Mouse (Mus musculus) embryonic facial prominence, embryonic 13.5 days (tissue): ENCODE measurements around the gene Nrap. TPM values are rescaled to one million over a fixed set of nuclear protein-coding genes. Genes with fewer than 3 reads are reported as not detected.
"Not testable (repeated sequence)": the region's sequence is repeated elsewhere in the genome, so short reads cannot be mapped to it uniquely, and the experiment has no call there.

ENCODE experiments used
- ATAC-seq: fragments of 200-750 bp; cut with Nextera tagmentation; 2 replicates; pipeline ENCODE4 v1.8.0; 2017; ENCODE audit warnings: low read depth; ENCODE audit not compliant: insufficient number of reproducible peaks, insufficient read depth, low FRiP score, low TSS enrichment
- H3K27ac ChIP-seq: fragments of 300-500 bp; sonication (generic); 2 replicates; pipeline ENCODE4 v1.5.1; 2015; ENCODE audit warnings: moderate library complexity, mild to moderate bottlenecking, inconsistent platforms
- H3K27me3 ChIP-seq: fragments of 300-500 bp; sonication (generic); 2 replicates; pipeline ENCODE4 v1.6.1; 2015; ENCODE audit warnings: mild to moderate bottlenecking, inconsistent platforms
- H3K36me3 ChIP-seq: fragments of 300-500 bp; sonication (generic); 2 replicates; pipeline ENCODE4 v1.6.1; 2015; ENCODE audit warnings: mild to moderate bottlenecking, inconsistent platforms
- H3K4me1 ChIP-seq: fragments of 300-500 bp; sonication (generic); 2 replicates; pipeline ENCODE4 v1.6.1; 2015; ENCODE audit warnings: inconsistent platforms
- H3K4me2 ChIP-seq: fragments of 300-500 bp; sonication (generic); 2 replicates; pipeline ENCODE4 v1.6.1; 2015; ENCODE audit warnings: moderate library complexity, mild to moderate bottlenecking, inconsistent platforms
- H3K4me3 ChIP-seq: fragments of 300-500 bp; sonication (generic); 2 replicates; pipeline ENCODE4 v1.5.1; 2015; ENCODE audit warnings: mild to moderate bottlenecking, inconsistent platforms
- H3K9ac ChIP-seq: fragments of 300-500 bp; sonication (generic); 2 replicates; pipeline ENCODE4 v1.6.1; 2015; ENCODE audit warnings: mild to moderate bottlenecking, inconsistent platforms
- H3K9me3 ChIP-seq: fragments of 300-500 bp; sonication (generic); 2 replicates; pipeline ENCODE4 v1.6.1; 2016; ENCODE audit warnings: inconsistent platforms
- WGBS: fragments of 180-500 bp; shearing (Covaris S2); methylation state at CpG from one replicate; pipeline ENCODE4 v1.1.7; 2015; ENCODE audit warnings: mixed read lengths; 5-methylcytosine and 5-hydroxymethylcytosine counted together
- polyA plus RNA-seq: library from polyadenylated mRNA; unstranded; fragments of >200 nt; fragmentation: Nextera tagmentation; extraction: Ambion mirVana; gene quantifications from 2 replicates; pipeline ENCODE4 v1.2.1, GENCODE M21; 2015

The Nrap gene
- polyA plus RNA-seq, 1 experiment from 2014 or later: 0.10 TPM

GRCm38 (mm10) chr19:56357374-56357708 is 32.5 kb downstream of the Nrap start:
- H3K4me3 ChIP-seq, H3K27ac ChIP-seq, H3K36me3 ChIP-seq, H3K4me2 ChIP-seq, H3K9ac ChIP-seq, ATAC-seq, H3K4me1 ChIP-seq, H3K9me3 ChIP-seq, H3K27me3 ChIP-seq: not testable (repeated sequence)
- 70% methylated on average over 2 of the region's 2 CpGs for WGBS

DNA sequence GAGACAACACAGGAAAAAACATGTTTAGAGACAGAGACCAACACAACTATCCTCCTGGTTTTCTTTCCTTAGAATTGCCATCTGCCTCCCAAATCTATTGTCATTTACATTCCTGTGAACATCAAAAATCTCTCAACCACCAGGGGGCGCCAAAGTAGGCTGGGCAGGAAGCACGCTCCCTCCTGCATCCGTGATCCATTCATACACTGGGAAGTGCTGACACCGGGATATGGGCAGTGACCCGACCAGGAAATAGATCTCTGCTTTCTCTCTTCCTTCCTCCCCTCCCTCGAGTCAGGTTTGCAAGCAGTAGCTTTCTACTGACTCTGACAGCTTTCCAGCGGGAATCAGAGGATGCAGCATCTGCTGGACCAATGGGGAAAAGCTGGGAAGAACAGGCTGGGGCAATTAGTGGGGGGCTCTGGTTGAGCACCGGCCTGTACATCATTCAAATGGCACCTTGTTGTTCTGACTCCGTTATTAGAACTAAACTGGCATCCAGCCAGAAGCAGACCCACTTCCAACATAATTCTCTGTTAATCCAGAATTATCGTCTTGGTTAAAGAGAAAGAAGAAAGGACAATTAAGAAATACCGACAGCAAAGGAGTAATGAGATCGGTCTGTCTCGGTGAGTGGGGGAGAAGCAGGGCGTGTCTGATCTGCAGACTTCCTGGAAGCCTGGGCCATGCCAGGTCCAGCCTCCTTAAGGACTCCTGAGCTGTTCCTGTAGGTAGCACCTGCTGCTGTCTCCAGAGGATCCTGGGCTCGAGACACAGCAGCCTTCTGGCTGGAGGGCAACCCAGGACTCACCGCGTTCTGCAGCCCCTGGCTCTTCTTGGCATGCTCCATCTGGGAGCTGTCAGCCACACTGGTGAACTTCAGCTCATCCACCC is 33.1 kb downstream of the Nrap start:
- no peaks in the 10 kb centered on the region for H3K4me1 ChIP-seq
- H3K36me3 ChIP-seq: no peaks in the 10 kb centered on the region
- no peak overlapping the region for H3K4me3 ChIP-seq
- no peak for ATAC-seq
- H3K27ac ChIP-seq: no peak overlapping the region
- H3K9me3 ChIP-seq: no peaks in the 10 kb centered on the region
- 0 out of 2 replicates have a peak overlapping the region, but pooled peaks have one; percentile 3 for H3K4me2 ChIP-seq
- no peaks in the 10 kb centered on the region for H3K27me3 ChIP-seq
- WGBS: 34% methylated on average over 17 of the region's 17 CpGs
- no peak overlapping the region for H3K9ac ChIP-seq

- no peaks in the 10 kb centered on the region for H3K4me1 ChIP-seq
- no peaks in the 10 kb centered on the region for H3K36me3 ChIP-seq
- no peak overlapping the region for H3K4me3 ChIP-seq
- no peak overlapping the region for H3K4me2 ChIP-seq
- peak; percentile 20; the same call in 1 of the 2 replicates for ATAC-seq
- H3K27ac ChIP-seq: no peak overlapping the region
- no peak overlapping the region for H3K9ac ChIP-seq
- H3K9me3 ChIP-seq: no peaks in the 10 kb centered on the region
- no peaks in the 10 kb centered on the region for H3K27me3 ChIP-seq
- 79% methylated on average over 12 of the region's 12 CpGs for WGBS
Observed at GRCm38 (mm10) chr19:56355201-56355600, 34.6 kb downstream of the Nrap start.

GRCm38 (mm10) chr19:56353689-56354088 is 36.1 kb downstream of the Nrap start:
- ATAC-seq: no peak
- Histone ChIP-seq H3K4me2 (no peak overlapping the region), H3K27ac (no peak overlapping the region), H3K4me3 (no peak overlapping the region), H3K36me3 (no peaks in the 10 kb centered on the region), H3K9ac (no peak overlapping the region), H3K9me3 (no peaks in the 10 kb centered on the region), H3K27me3 (no peaks in the 10 kb centered on the region), H3K4me1 (no peaks in the 10 kb centered on the region)
- WGBS: 77% methylated on average over 10 of the region's 10 CpGs

GRCm38 (mm10) chr19:56349295-56349694 is 40.5 kb downstream of the Nrap start:
- H3K4me2 ChIP-seq: no peak overlapping the region
- ATAC-seq: no peak
- WGBS: 28% methylated on average over 6 of the region's 6 CpGs

GRCm38 (mm10) chr19:56346750-56347149 is 43.1 kb downstream of the Nrap start:
- 39% methylated on average over 13 of the region's 13 CpGs for WGBS
- Histone ChIP-seq H3K36me3 (no peaks in the 10 kb centered on the region), H3K27me3 (peaks cover 17% of the 10 kb centered on the region; the same call in 1 of the 2 replicates), H3K27ac (no peak overlapping the region), H3K9ac (no peak overlapping the region), H3K4me1 (peaks cover 7% of the 10 kb centered on the region; the same call in 1 of the 2 replicates), H3K4me2 (no peak overlapping the region), H3K4me3 (no peak overlapping the region), H3K9me3 (no peaks in the 10 kb centered on the region)
- ATAC-seq: no peak

More at GRCm38 (mm10) chr19:56349295-56349694, 40.5 kb downstream of the Nrap start:
- Histone ChIP-seq H3K4me1 (peaks cover 3% of the 10 kb centered on the region; the same call in 1 of the 2 replicates), H3K9ac (no peak overlapping the region), H3K36me3 (no peaks in the 10 kb centered on the region), H3K27me3 (peaks cover 13% of the 10 kb centered on the region; the same call in 1 of the 2 replicates), H3K4me3 (no peak overlapping the region), H3K9me3 (no peaks in the 10 kb centered on the region), H3K27ac (no peak overlapping the region)

- H3K27ac ChIP-seq: no peak overlapping the region
- H3K36me3 ChIP-seq: no peaks in the 10 kb centered on the region
- 78% methylated on average over 3 of the region's 3 CpGs for WGBS
- peaks cover 7% of the 10 kb centered on the region; the same call in 1 of the 2 replicates for H3K4me1 ChIP-seq
- peaks cover 17% of the 10 kb centered on the region; the same call in 1 of the 2 replicates for H3K27me3 ChIP-seq
- no peaks in the 10 kb centered on the region for H3K9me3 ChIP-seq
- H3K4me3 ChIP-seq: no peak overlapping the region
- no peak for ATAC-seq
- H3K9ac ChIP-seq: no peak overlapping the region
- H3K4me2 ChIP-seq: no peak overlapping the region
Observed at GRCm38 (mm10) chr19:56346016-56346415, 43.8 kb downstream of the Nrap start.

DNA sequence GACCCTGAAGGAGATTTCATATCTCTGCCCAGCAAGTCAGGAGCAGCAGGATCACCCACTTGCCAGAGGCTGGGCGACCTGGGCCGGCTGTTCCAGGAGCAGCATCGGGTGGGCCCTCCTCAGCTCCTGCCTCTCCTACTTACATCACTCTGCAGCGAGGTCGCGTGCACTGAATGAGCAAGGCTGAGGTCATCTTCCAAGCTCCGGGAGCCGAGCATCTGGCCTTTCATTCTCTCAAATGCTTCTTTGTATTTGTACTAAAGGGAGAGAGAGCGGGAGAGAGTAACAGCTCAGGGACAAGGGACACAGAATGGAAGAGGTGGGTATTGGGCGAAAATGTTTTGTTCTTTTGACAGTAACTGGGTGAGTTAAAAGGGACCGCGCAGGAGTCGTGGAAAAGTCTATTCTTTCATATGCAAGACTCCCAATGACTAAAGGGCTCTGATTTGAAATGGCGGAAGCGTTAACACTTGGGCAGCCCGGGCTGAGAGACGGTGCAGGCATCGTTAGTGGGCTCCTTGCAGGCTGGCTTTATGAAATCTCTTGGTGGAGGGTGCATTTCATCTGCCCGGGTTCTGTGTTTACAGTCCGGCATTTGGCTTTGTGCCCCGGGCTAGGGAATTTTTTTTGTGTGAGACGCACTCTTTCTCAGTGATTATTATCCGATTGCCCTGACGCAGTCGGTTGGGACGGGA is 45.8 kb downstream of the Nrap start:
- Histone ChIP-seq H3K4me2 (no peak overlapping the region), H3K4me1 (peaks cover 7% of the 10 kb centered on the region; the same call in 1 of the 2 replicates), H3K36me3 (no peaks in the 10 kb centered on the region), H3K27ac (no peak overlapping the region), H3K27me3 (peaks cover 17% of the 10 kb centered on the region; the same call in 1 of the 2 replicates), H3K9me3 (no peaks in the 10 kb centered on the region), H3K9ac (no peak overlapping the region), H3K4me3 (no peak overlapping the region)
- 52% methylated on average over 26 of the region's 26 CpGs for WGBS
- no peak for ATAC-seq

DNA sequence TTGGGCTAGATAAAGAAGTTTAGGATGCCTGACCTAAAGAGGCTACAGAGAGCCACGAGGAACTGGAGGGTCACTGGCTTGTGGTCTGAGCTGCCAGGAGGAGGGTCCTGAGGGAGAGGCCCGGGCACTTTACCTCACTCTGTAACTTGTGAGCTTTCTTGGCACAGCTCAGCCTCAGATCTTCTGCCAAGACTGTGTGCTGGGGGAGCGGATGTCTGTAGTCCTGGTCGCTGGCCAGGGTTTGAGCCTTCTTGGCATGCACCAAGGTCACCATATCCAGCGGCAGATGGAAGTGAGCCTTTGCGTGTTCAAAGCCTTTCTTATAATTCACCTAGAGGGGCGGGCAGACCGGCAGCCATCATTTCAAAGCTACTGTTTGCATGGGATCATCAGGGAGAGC is 47.8 kb downstream of the Nrap start:
- peaks cover 17% of the 10 kb centered on the region; the same call in 1 of the 2 replicates for H3K27me3 ChIP-seq
- H3K27ac ChIP-seq: no peak overlapping the region
- H3K4me1 ChIP-seq: peaks cover 7% of the 10 kb centered on the region; the same call in 1 of the 2 replicates
- no peak overlapping the region for H3K9ac ChIP-seq
- no peak for ATAC-seq
- no peak overlapping the region for H3K4me3 ChIP-seq
- no peaks in the 10 kb centered on the region for H3K36me3 ChIP-seq
- no peak overlapping the region for H3K4me2 ChIP-seq
- WGBS: 74% methylated on average over 8 of the region's 8 CpGs
- H3K9me3 ChIP-seq: no peaks in the 10 kb centered on the region

DNA sequence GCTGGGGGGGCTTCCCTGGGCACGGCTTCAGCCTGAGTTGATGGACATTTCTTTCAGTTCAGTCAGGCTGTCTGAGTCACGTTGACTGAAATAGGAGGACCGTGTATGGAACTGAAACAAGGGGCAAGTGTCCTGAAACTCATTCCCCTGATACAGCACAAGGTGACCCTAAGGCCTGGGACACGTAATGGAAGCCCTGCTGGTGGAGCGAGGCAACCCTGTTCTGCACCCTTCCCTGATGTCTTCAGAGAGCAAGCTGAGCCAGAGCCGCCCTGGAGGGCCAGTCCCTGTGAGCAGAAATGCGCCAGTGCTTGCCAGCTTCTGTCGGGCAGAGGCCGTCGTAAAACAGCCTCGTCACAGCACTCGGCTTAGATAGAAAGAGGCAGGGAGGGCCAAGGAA is 53.0 kb downstream of the Nrap start:
- no peak overlapping the region for H3K4me2 ChIP-seq
- 68% methylated on average over 12 of the region's 12 CpGs for WGBS
- ATAC-seq: no peak

DNA sequence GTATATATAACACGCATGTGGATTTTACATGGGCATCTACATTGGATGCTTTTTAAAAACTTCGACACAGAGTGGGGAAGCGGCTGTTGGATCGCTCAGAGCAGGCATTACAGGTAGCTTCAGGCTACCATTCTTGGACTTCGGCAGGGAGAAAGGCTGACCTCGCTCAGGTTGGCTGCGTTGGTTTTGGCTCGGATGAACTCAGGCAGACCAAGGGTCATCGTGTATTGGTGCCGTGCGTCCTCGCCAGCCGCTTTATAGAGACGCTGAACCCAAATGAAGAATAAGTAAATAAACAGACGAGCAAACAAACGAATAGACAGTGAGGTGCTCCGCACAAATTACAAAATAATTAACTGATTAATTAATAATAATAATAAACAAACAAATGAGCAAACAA is 53.5 kb downstream of the Nrap start:
- no peak overlapping the region for H3K4me3 ChIP-seq
- H3K36me3 ChIP-seq: no peaks in the 10 kb centered on the region
- no peak overlapping the region for H3K9ac ChIP-seq
- no peak for ATAC-seq
- no peak overlapping the region for H3K27ac ChIP-seq
- 91% methylated on average over 17 of the region's 17 CpGs for WGBS
- no peak overlapping the region for H3K4me2 ChIP-seq
- H3K9me3 ChIP-seq: no peaks in the 10 kb centered on the region
- no peaks in the 10 kb centered on the region for H3K4me1 ChIP-seq
- no peaks in the 10 kb centered on the region for H3K27me3 ChIP-seq

More for the DNA sequence above, 53.0 kb downstream of the Nrap start:
- Histone ChIP-seq H3K9me3 (no peaks in the 10 kb centered on the region), H3K4me3 (no peak overlapping the region), H3K27me3 (no peaks in the 10 kb centered on the region), H3K9ac (no peak overlapping the region), H3K27ac (no peak overlapping the region), H3K4me1 (0 out of 2 replicates have a peak, but pooled peaks cover under 1% of the 10 kb centered on the region), H3K36me3 (no peaks in the 10 kb centered on the region)
